ENCODE assay signal across 21 mouse cellular contexts in the genomic region with DNA sequence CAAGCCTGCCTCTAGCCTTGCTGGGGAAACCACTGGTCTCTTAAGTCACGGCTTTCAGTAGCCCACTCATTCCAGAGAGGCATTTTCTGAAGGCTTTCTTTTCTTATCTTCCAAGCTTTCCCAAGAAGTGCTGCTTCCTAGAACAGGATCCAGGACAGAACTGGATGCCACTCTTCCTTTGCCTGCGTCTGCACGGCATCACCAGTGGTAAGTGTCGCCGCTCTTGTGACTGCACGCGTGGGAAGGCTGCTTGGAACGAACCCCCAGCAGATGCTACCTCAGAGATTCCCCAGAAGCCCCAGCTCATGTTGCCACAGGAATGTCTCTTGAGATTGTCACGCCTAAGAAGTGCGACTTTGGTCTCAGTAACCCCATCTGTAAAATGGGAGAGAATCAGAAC. TPM values are rescaled to one million over a fixed set of nuclear protein-coding genes. Genes with fewer than 3 reads are reported as not detected.
DNase-seq lines count a peak whose midpoint lies in the region; ATAC-seq lines count a peak whose summit lies in the region.
"Had no signal": no experiment of that assay in that cellular context is flagged by ENCODE, and none has a peak within 500 bp of the region (broad histone marks: within the 10 kb centered on the region; RNA-seq: fewer than 3 reads in every experiment).

No protein-coding gene starts in this region.

- intact Hi-C loops in left cerebral cortex, postnatal 4 days (cut with DNase I): no loop called here

- peak; percentile 77 for ATAC-seq in frontal cortex, adult (ENCODE audit: low TSS enrichment)
- ATAC-seq: activated CD4-positive, CD25-positive, alpha-beta regulatory T cell, adult 4 months; forebrain, embryonic 14.5 days; forebrain, postnatal 0 days had no signal

- no peak for DNase-seq in frontal cortex, postnatal 14 days (ENCODE audit: low spot score in 2 of 2)
- DNase-seq in left cerebral cortex, adult 18-20 months (ENCODE audit: low spot score in 2 of 2): peak; percentile 58
- no peak for DNase-seq in left cerebral cortex, postnatal 4 days
- DNase-seq in right cerebral cortex, adult 18-20 months: peak; percentile 76
- DNase-seq in right cerebral cortex, postnatal 10 days (ENCODE audit: low spot score in 2 of 2): no peak
- DNase-seq in right cerebral cortex, postnatal 36 days (ENCODE audit: low spot score in 2 of 2): peak; percentile 42 to 64
- DNase-seq in thymus, postnatal 4 days: no peak
- DNase-seq: adrenal gland, adult 8-10 months; adrenal gland, postnatal 25 days; cerebellum, adult 18-20 months; cerebellum, adult 9-10 months; cerebellum, postnatal 14 days; forebrain, postnatal 0 days; gastrocnemius, adult 2 months; gastrocnemius, postnatal 14 days; heart, adult 11 months had no signal

RNA-seq across cellular contexts. Expression of a gene that starts 41.7 kb away (rescaled TPM):
- total RNA-seq in left cerebral cortex, adult 18-20 months (2021): under 1 TPM; 0.12 to 0.30 TPM
- under 1 TPM in 1 of 2 experiments, not detected in 1; 0.34 TPM for total RNA-seq in left cerebral cortex, postnatal 4 days (2021)
- total RNA-seq: adrenal gland, postnatal 25 days; gastrocnemius, adult 2 months; heart, adult 8-10 months; heart, postnatal 25 days had no signal

RNA-seq across cellular contexts. Expression of a gene that starts 50.0 kb away (rescaled TPM):
- 10 to 100 TPM; 85.4 to 92.8 TPM for total RNA-seq in left cerebral cortex, adult 18-20 months (2021)
- 100 to 1,000 TPM; 132 to 140 TPM for total RNA-seq in left cerebral cortex, postnatal 4 days (2021)

Comparison
In these comparisons a context has a peak if more than half of its experiments do, and no peak if none do; other contexts are left out.
1. DNase-seq: peak in left cerebral cortex, adult 18-20 months (2 of 2), right cerebral cortex, adult 18-20 months (single experiment) and right cerebral cortex, postnatal 36 days (2 of 2); none in frontal cortex, postnatal 14 days (0 of 2), left cerebral cortex, postnatal 4 days (single experiment), right cerebral cortex, postnatal 10 days (0 of 2) and thymus, postnatal 4 days (single experiment).